Mouse (Mus musculus) testis, adult 2 months (tissue): Measurements from ENCODE around the gene Dusp16. TPM values are rescaled to one million over a fixed set of nuclear protein-coding genes. Genes with fewer than 3 reads are reported as not detected.

Experiments used
- H3K27ac ChIP-seq: fragments of 200-500 bp; 2 replicates; pipeline ENCODE4 v1.5.1; 2012; ENCODE audit warnings: low read depth, low read length; ENCODE audit not compliant: control insufficient read depth, insufficient read depth
- H3K27me3 ChIP-seq: fragments of 200-500 bp; 2 replicates; pipeline ENCODE4 v1.6.1; 2012; ENCODE audit warnings: mild to moderate bottlenecking, low read length, moderate library complexity; ENCODE audit not compliant: control insufficient read depth, insufficient read depth
- H3K36me3 ChIP-seq: fragments of 200-500 bp; 2 replicates; pipeline ENCODE4 v1.6.1; 2012; ENCODE audit warnings: mild to moderate bottlenecking, low read length; ENCODE audit not compliant: control insufficient read depth, insufficient read depth
- H3K4me1 ChIP-seq: fragments of 200-500 bp; 2 replicates; pipeline ENCODE4 v1.6.1; 2012; ENCODE audit warnings: low read length; ENCODE audit not compliant: control insufficient read depth, insufficient read depth
- H3K4me3 ChIP-seq: fragments of 200-500 bp; 2 replicates; pipeline ENCODE4 v1.5.1; 2012; ENCODE audit warnings: low read depth, mild to moderate bottlenecking, low read length, moderate library complexity, mixed read lengths; ENCODE audit not compliant: control insufficient read depth
- CTCF ChIP-seq: fragments of 200-500 bp; IDR thresholded peaks from 2 replicates; pipeline ENCODE4 v1.5.1; 2012; ENCODE audit warnings: low read depth, mild to moderate bottlenecking, inconsistent platforms, low read length, moderate library complexity; ENCODE audit not compliant: control insufficient read depth, insufficient read depth, insufficient replicate concordance
- POLR2A ChIP-seq: fragments of 200-500 bp; IDR thresholded peaks from 2 replicates; pipeline ENCODE4 v1.6.1; 2012; ENCODE audit warnings: low read depth, mild to moderate bottlenecking, inconsistent platforms, low read length, moderate library complexity; ENCODE audit not compliant: control insufficient read depth
- polyA plus RNA-seq: library from polyadenylated mRNA; depleted of rRNA; stranded (reverse); fragments of >200 nt; gene quantifications from 2 replicates; pipeline ENCODE4 v1.2.3, GENCODE M21; 2012

Dusp16 gene
- polyA plus RNA-seq, 1 experiment: 11.0 TPM

DNA sequence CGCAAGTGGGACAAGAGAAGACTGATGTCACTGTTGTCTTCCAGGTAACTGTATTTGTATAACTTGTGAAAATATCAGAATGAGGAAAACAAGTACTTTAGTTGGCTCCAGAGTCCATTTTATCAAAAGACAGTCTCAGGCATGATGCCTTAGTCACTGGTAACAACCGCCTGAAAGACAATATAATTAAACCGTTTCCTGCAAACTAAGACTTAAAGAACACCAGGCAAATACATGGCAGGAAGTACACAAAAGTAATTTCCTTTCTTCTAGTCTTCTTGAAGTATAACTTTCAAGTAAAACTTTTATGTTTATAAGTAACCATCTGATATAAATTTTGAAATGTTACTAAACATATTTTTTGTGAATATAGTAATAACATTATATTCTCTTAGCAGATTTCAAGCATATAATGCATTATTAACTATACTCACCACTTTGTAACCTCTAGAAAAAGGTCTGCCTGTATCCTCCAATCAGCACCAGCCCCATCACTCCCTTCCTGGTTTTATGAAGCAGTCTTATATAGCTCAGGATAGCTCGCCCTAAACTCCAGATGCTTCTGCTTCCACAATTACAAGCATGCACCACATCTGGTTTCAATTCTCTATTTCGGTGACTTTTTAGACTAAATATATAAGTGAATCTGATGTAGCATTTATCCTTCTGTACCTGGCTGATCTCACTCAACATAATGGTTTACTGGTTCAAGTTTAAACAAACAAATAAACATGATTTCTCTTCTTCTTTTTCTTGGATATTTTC lies 40.4 kb downstream of the Dusp16 start:
- Histone ChIP-seq H3K27ac (no peak overlapping the region), H3K27me3 (no peaks in the 10 kb centered on the region), H3K36me3 (no peaks in the 10 kb centered on the region), H3K4me3 (no peak overlapping the region), H3K4me1 (no peaks in the 10 kb centered on the region)
- no peak for TF ChIP-seq CTCF
- TF ChIP-seq POLR2A: no peak

- Histone ChIP-seq H3K27me3 (no peaks in the 10 kb centered on the region), H3K36me3 (no peaks in the 10 kb centered on the region), H3K4me3 (no peak overlapping the region), H3K27ac (no peak overlapping the region), H3K4me1 (no peaks in the 10 kb centered on the region)
- TF ChIP-seq POLR2A: no peak
- TF ChIP-seq CTCF: no peak
Observed at GRCm38 (mm10) chr6:134751087-134751486, 41.3 kb downstream of the Dusp16 start.

GRCm38 (mm10) chr6:134748126-134748525 lies 44.3 kb downstream of the Dusp16 start:
- no peaks in the 10 kb centered on the region for H3K27me3 ChIP-seq
- TF ChIP-seq POLR2A: no peak
- no peak for TF ChIP-seq CTCF
- no peak overlapping the region for H3K27ac ChIP-seq
- H3K4me3 ChIP-seq: no peak overlapping the region
- H3K36me3 ChIP-seq: no peaks in the 10 kb centered on the region
- H3K4me1 ChIP-seq: peaks cover 2% of the 10 kb centered on the region; the same call in 1 of the 2 replicates

DNA sequence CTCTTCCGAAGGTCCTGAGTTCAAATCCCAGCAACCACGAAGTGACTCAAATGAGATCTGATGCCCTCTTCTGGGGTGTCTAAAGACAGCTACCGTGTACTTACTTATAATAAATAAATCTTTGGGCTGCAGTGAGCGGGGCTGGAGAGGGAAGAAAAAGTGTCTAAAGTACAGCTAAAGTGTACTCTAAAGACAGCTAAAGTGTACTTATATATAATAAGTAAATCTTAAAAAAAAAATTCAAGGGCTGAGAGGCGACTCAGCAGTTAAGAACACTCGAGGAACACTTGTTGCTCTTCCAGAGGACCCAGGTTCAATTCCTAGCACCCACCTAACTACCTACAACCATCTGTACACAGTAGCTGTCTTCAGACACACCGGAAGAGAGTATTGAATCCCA lies 46.5 kb downstream of the Dusp16 start:
- H3K4me3 ChIP-seq: no peak overlapping the region
- H3K27ac ChIP-seq: no peak overlapping the region
- peaks cover 2% of the 10 kb centered on the region; the same call in 1 of the 2 replicates for H3K4me1 ChIP-seq
- no peaks in the 10 kb centered on the region for H3K27me3 ChIP-seq
- TF ChIP-seq POLR2A: no peak
- no peak for TF ChIP-seq CTCF
- H3K36me3 ChIP-seq: no peaks in the 10 kb centered on the region

GRCm38 (mm10) chr6:134743568-134743967 lies 48.9 kb downstream of the Dusp16 start:
- Histone ChIP-seq H3K27ac (no peak overlapping the region), H3K4me3 (no peak overlapping the region), H3K36me3 (no peaks in the 10 kb centered on the region; the same call in 1 of the 2 replicates), H3K27me3 (no peaks in the 10 kb centered on the region), H3K4me1 (peaks cover 2% of the 10 kb centered on the region; the same call in 1 of the 2 replicates)
- TF ChIP-seq CTCF: no peak
- TF ChIP-seq POLR2A: no peak

- Histone ChIP-seq H3K27ac (no peak overlapping the region), H3K36me3 (no peaks in the 10 kb centered on the region; the same call in 1 of the 2 replicates), H3K27me3 (no peaks in the 10 kb centered on the region), H3K4me3 (no peak overlapping the region), H3K4me1 (no peaks in the 10 kb centered on the region)
- TF ChIP-seq POLR2A (no peak), CTCF (no peak)
Observed at GRCm38 (mm10) chr6:134736853-134737252, 55.6 kb downstream of the Dusp16 start.

- no peaks in the 10 kb centered on the region for H3K4me1 ChIP-seq
Observed at GRCm38 (mm10) chr6:134733800-134734221, 58.6 kb downstream of the Dusp16 start.

More at GRCm38 (mm10) chr6:134733800-134734221, 58.6 kb downstream of the Dusp16 start:
- TF ChIP-seq POLR2A (no peak), CTCF (no peak)
- H3K36me3 ChIP-seq: no peaks in the 10 kb centered on the region
- H3K27me3 ChIP-seq: no peaks in the 10 kb centered on the region
- H3K27ac ChIP-seq: no peak overlapping the region
- H3K4me3 ChIP-seq: no peak overlapping the region
